Mouse (Mus musculus) spleen, adult 12 weeks (tissue): Measurements from ENCODE around the gene Smpdl3b.

Experiments used
- DNase-seq: peaks from one replicate; pipeline ENCODE4 v3.0.0; 2022; ENCODE audit warnings: low spot score

The Smpdl3b gene

GRCm38 (mm10) chr4:132734766-132735165, 22.3 kb downstream of the Smpdl3b start:
- no peak for DNase-seq

DNA sequence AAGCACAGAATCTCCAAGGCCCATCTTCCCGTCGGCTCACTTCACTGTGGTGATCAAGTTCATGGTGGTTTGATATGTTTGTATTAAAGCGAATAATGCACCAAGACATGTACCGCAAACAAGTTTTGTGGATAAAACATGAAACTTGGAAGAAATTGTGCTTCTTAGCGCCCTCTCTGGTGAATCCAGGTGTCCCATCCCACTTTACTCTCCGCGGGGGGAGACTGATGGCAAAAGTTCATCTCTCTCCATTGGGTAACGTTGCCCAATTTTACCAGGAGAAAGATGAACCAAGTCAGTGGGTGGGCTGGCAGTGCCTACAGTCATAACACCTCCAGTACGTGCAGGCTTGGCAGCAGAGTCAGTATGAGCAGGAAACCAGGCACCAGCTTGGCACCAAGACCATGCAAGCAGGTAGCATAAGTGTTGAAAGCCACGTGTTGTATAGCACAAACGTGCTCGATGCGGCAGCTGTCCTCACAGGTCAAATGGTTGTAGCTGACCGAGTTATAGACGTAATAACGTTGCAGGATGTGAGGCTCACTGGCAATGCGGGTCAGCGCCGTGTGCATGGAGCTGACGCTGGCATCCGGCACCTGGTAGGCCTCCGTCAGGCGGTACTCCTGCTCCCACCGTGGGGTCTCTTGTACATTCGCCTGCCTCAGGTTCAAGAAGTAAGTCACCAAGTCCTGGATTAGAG, 23.8 kb downstream of the Smpdl3b start:
- DNase-seq: no peak

GRCm38 (mm10) chr4:132732148-132732684, 24.8 kb downstream of the Smpdl3b start, which contains the start of gene Xkr8:
Xkr8 (minus strand) TSS chr4:132732546.
- peak; percentile 77 for DNase-seq

DNA sequence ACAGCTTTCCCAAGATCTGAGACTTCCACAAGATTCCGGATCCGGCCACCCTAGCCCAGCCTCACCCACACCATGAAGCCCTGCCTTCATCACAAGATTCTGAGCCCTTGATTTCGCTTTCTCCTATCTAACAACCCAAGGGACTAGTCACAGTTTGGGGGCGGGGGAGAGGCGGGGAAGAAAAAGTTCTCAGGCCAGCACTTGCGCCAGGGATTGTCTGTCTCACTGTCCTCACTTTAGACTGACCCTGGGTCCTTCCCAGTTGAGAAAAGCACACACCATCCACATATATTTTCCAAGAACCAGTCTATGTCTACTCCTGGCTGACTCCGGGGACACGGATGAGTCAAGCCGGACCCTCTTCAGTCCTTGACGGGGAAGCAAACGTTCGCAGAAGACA, 25.4 kb downstream of the Smpdl3b start:
- DNase-seq: no peak

DNA sequence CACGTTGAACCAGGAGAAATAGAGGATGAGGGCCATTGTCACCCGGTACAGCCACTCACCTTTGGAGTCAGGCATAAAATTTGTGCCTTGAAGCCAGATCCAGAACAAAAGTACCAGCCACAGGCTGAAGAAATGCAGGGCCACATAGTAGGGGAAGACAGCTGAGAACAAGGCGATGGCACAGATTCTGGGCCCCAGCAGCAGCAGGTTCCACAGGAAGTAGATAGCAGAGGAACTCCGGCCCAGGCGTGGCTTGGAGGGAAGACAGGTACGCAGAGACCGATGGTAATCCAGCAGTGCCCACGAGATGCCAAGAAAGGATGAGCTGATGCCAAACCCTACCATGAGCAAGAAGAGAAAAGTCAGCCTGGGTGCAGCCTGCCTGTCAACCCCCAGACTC, 28.8 kb downstream of the Smpdl3b start:
- no peak for DNase-seq

DNA sequence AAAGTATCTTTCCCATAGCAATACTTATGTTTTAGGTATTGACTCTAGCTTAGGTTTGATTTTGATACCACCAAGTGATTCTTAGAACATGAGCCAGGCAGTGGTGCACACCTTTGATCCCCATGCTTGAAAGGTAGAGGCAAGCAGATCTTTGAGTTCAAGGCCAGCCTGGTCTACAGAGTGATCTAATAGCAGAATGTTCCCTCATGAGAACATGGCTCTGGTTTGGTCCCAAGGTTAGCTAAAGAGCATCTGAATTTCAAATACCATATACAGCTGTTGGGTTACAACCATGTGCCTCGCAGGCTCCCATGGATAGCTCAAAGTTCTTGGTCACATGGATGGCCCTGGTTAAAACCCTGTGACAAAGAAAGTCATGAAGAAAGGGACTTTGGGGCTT, 38.8 kb downstream of the Smpdl3b start:
- no peak for DNase-seq

- no peak for DNase-seq
Observed at GRCm38 (mm10) chr4:132713181-132713580, 43.9 kb downstream of the Smpdl3b start.

DNA sequence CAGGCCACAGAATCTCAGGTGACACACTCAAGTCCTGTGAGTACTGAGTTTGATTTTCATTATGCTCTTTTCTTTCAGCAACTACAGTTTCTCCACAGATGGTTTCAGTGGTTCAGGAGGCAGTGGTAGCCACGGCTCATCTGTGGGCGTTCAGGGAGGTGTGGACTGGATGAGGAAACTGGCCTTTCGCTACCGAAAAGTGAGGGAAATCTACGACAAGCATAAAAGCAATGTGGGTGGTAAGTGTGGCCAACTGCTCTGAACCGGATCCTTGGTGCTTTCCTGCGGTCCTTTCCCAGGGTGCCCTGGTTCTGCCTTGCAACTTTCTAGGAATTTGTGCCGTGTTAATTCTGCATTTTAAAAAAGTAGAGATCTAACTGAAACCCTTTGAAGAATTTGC, 50.2 kb downstream of the Smpdl3b start:
- DNase-seq: no peak

- DNase-seq: no peak
Observed at GRCm38 (mm10) chr4:132702076-132702475, 55.0 kb downstream of the Smpdl3b start.

DNA sequence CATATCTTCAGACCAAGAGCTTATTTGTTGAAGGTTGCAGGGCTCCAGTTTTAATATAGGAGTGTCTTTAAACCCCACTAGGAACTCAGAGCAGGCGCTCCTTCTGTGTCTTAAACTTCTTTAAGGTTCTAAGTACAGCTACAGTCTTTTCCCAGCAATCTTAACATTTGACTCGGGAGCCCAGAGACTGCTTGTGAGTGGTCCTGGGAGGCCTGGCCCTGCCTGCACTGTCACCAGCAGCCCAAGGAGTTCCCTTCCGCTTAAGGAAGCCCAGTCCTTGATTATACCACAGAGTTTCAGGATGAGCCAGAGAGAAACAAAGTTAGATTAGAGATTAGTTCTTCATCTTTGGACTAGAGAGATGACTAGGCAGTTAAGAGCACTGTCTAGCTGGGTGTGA, 63.7 kb downstream of the Smpdl3b start:
- no peak for DNase-seq

DNA sequence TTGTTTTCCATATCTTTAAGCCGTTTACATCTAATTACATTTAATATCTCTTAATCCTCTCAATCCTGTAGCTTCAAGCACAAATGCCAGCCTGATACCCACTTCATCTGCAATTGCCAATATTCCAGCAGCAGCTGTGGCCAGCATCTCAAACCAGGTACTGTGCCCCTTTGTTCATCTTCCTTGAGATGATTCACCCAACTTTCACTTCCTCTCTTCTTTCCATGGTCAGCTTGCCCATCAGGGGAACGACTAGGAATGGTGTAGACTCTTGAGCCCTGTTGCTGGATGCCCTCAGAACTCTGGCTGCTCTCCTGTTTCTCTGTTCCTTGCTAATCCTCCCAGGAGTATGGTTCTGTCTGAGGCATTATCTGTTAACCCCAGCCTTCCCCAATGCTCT, 67.4 kb downstream of the Smpdl3b start:
- DNase-seq: no peak
